Comparison of ENCODE assay signal across 19 mouse cellular contexts in genomic region chr16:24641003-24641797, GRCm38 (mm10).
A peak's percentile ranks its signal among the peaks of the same experiment; 100 is the strongest.
DNase-seq lines count a peak whose midpoint lies in the region; ATAC-seq lines count a peak whose summit lies in the region.
"Had no signal": no experiment of that assay in that cellular context is flagged by ENCODE, and none has a peak within 500 bp of the region (broad histone marks: within the 10 kb centered on the region; RNA-seq: fewer than 3 reads in every experiment).

No protein-coding gene starts in this region.

- 82% methylated on average over 9 of the region's 9 CpGs for WGBS in heart, embryonic 11.5 days (ENCODE audit: insufficient replicate concordance)

- H3K9me3 ChIP-seq in heart, embryonic 11.5 days (replicated peaks; ENCODE audit: control insufficient read depth, low read length), result no peaks in the 10 kb centered on the region
- H3K9me3 ChIP-seq: embryonic facial prominence, embryonic 12.5 days; hindbrain, embryonic 13.5 days; limb, embryonic 10.5 days had no signal

- no peak overlapping the region for H3K27ac ChIP-seq in heart, embryonic 11.5 days (ENCODE audit: low read depth, low read length)
- H3K27ac ChIP-seq: embryonic facial prominence, embryonic 12.5 days; hindbrain, embryonic 13.5 days; kidney, postnatal 0 days; limb, embryonic 10.5 days; liver, embryonic 14.5 days; stomach, postnatal 0 days had no signal

- no peaks in the 10 kb centered on the region for H3K27me3 ChIP-seq in heart, embryonic 11.5 days (ENCODE audit: control insufficient read depth, insufficient read depth, low read length)
- H3K27me3 ChIP-seq: embryonic facial prominence, embryonic 12.5 days; hindbrain, embryonic 13.5 days had no signal

- no peaks in the 10 kb centered on the region for H3K36me3 ChIP-seq in heart, embryonic 11.5 days (ENCODE audit: control insufficient read depth, insufficient read depth, low read length)
- H3K36me3 ChIP-seq: embryonic facial prominence, embryonic 12.5 days; hindbrain, embryonic 13.5 days; limb, embryonic 10.5 days had no signal

- no peak for ATAC-seq in heart, embryonic 11.5 days (replicated peaks; ENCODE audit: insufficient number of reproducible peaks, low FRiP score, low TSS enrichment)
- ATAC-seq: forebrain, postnatal 0 days; intestine, embryonic 16.5 days had no signal

- H3K9ac ChIP-seq in heart, embryonic 11.5 days (ENCODE audit: low read depth, low read length), result no peak overlapping the region
- H3K9ac ChIP-seq: embryonic facial prominence, embryonic 12.5 days; forebrain, postnatal 0 days; hindbrain, embryonic 13.5 days; liver, embryonic 14.5 days had no signal

- no peak overlapping the region for H3K4me3 ChIP-seq in heart, embryonic 11.5 days (ENCODE audit: low read depth, low read length)
- H3K4me3 ChIP-seq: embryonic facial prominence, embryonic 12.5 days; hindbrain, embryonic 13.5 days; limb, embryonic 10.5 days had no signal

- H3K4me1 ChIP-seq in heart, embryonic 11.5 days (ENCODE audit: control insufficient read depth, insufficient read depth, low read length), result 0 out of 2 replicates have a peak, but pooled peaks cover 5% of the 10 kb centered on the region
- H3K4me1 ChIP-seq: embryonic facial prominence, embryonic 12.5 days had no signal

- DNase-seq in heart, adult 11 months, result peak; percentile 85
- peak; percentile 39 to 40 for DNase-seq in B cell, adult 2 months
- DNase-seq in induced T-regulatory cell, adult 2 months (ENCODE audit: low read depth), result peak; percentile 52
- peak; percentile 49 to 56 for DNase-seq in thymus, postnatal 10 days (ENCODE audit: low spot score in 2 of 2)
- DNase-seq in left cerebral cortex, adult 8-10 months (ENCODE audit: low spot score in 2 of 2), result no peak
- DNase-seq in lung, postnatal 4 days, result no peak
- DNase-seq in urinary bladder, adult 2 months (ENCODE audit: low spot score), result no peak
- DNase-seq: cerebellum, adult 9-10 months; forebrain, postnatal 0 days; lung, postnatal 14 days; spleen, adult 18-20 months had no signal

- H3K4me2 ChIP-seq in heart, embryonic 11.5 days, result no peak overlapping the region
- H3K4me2 ChIP-seq: embryonic facial prominence, embryonic 12.5 days; hindbrain, embryonic 13.5 days had no signal

Comparison
In these comparisons a context has a peak if more than half of its experiments do, and no peak if none do; other contexts are left out.
1. DNase-seq: peak in heart, adult 11 months (single experiment), B cell, adult 2 months (2 of 2), induced T-regulatory cell, adult 2 months (single experiment) and thymus, postnatal 10 days (2 of 2); none in left cerebral cortex, adult 8-10 months (0 of 2), lung, postnatal 4 days (0 of 2) and urinary bladder, adult 2 months (single experiment).